Mouse (Mus musculus) embryonic fibroblast, embryonic 13.5 days (primary cell): ENCODE results near the gene BC016579. TPM values are rescaled to one million over a fixed set of nuclear protein-coding genes. Genes with fewer than 3 reads are reported as not detected.

ENCODE experiments used
- H3K27ac ChIP-seq: 2 replicates; pipeline ENCODE4 v1.5.1; 2012; ENCODE audit warnings: low read length, control low read depth, inconsistent platforms; ENCODE audit not compliant: insufficient read depth
- H3K4me1 ChIP-seq: 2 replicates; pipeline ENCODE4 v1.6.1; 2011; ENCODE audit warnings: low read length; ENCODE audit not compliant: control insufficient read depth, insufficient read depth
- H3K4me3 ChIP-seq: 2 replicates; pipeline ENCODE4 v1.5.1; 2011; ENCODE audit warnings: mild to moderate bottlenecking, control low read depth, low read length; ENCODE audit not compliant: insufficient read depth
- CTCF ChIP-seq: IDR thresholded peaks from 2 replicates; pipeline ENCODE4 v1.5.1; 2011; ENCODE audit warnings: mild to moderate bottlenecking, control low read depth, low read length, moderate library complexity, borderline replicate concordance; ENCODE audit not compliant: insufficient read depth
- POLR2A ChIP-seq: IDR thresholded peaks from 2 replicates; pipeline ENCODE4 v1.6.1; 2011; ENCODE audit warnings: low read depth, mild to moderate bottlenecking, control low read depth, low read length, moderate library complexity
- polyA plus RNA-seq: library from polyadenylated mRNA; stranded (reverse); fragments of >200 nt; gene quantifications from 2 replicates; pipeline ENCODE4 v1.2.4, GENCODE M21; 2011; ENCODE audit warnings: low read depth; ENCODE audit not compliant: missing spikeins, insufficient read length

Gene BC016579
- not detected in 2 replicates for polyA plus RNA-seq

- no peak within 1 kb of the TSS for H3K27ac ChIP-seq
- H3K4me1 ChIP-seq = no peaks in the 10 kb centered on the region
- H3K4me3 ChIP-seq = no peak within 1 kb of the TSS
- TF ChIP-seq POLR2A (no peak), CTCF (no peak)
Measured at GRCm38 (mm10) chr16:45653934-45654332, at the start of gene BC016579. BC016579 (minus strand) TSS chr16:45654068.

GRCm38 (mm10) chr16:45699301-45699700, 45.4 kb upstream of the BC016579 start:
- Histone ChIP-seq H3K4me3 (no peak overlapping the region), H3K4me1 (no peaks in the 10 kb centered on the region), H3K27ac (no peak overlapping the region)
- TF ChIP-seq CTCF (no peak), POLR2A (no peak)

- Histone ChIP-seq H3K4me3 (no peak overlapping the region), H3K4me1 (no peaks in the 10 kb centered on the region), H3K27ac (no peak overlapping the region)
- no peak for TF ChIP-seq CTCF
- TF ChIP-seq POLR2A = no peak
Measured at GRCm38 (mm10) chr16:45697996-45698395, 44.1 kb upstream of the BC016579 start.

GRCm38 (mm10) chr16:45695445-45696160, 41.7 kb upstream of the BC016579 start:
- Histone ChIP-seq H3K27ac (no peak overlapping the region), H3K4me3 (no peak overlapping the region), H3K4me1 (no peaks in the 10 kb centered on the region)
- TF ChIP-seq POLR2A (no peak), CTCF (no peak)

- Histone ChIP-seq H3K4me3 (no peak within 1 kb of the TSS), H3K27ac (no peak within 1 kb of the TSS), H3K4me1 (no peaks in the 10 kb centered on the region; the same call in 1 of the 2 replicates)
- TF ChIP-seq CTCF (no peak), POLR2A (no peak)
Measured at GRCm38 (mm10) chr16:45693558-45693957, 39.7 kb upstream of the BC016579 start, which contains the start of gene Tmprss7. Tmprss7 (minus strand) TSS chr16:45693658.

GRCm38 (mm10) chr16:45692851-45693250, 39.0 kb upstream of the BC016579 start:
- Histone ChIP-seq H3K4me3 (no peak overlapping the region), H3K4me1 (no peaks in the 10 kb centered on the region; the same call in 1 of the 2 replicates), H3K27ac (no peak overlapping the region)
- TF ChIP-seq POLR2A = no peak
- no peak for TF ChIP-seq CTCF

- no peak overlapping the region for H3K4me3 ChIP-seq
- TF ChIP-seq CTCF (no peak), POLR2A (no peak)
- H3K4me1 ChIP-seq = no peaks in the 10 kb centered on the region; the same call in 1 of the 2 replicates
- no peak overlapping the region for H3K27ac ChIP-seq
Measured at GRCm38 (mm10) chr16:45690178-45690577, 36.3 kb upstream of the BC016579 start.

- no peak overlapping the region for H3K27ac ChIP-seq
- TF ChIP-seq CTCF (no peak), POLR2A (no peak)
- H3K4me1 ChIP-seq = no peaks in the 10 kb centered on the region; the same call in 1 of the 2 replicates
- H3K4me3 ChIP-seq = no peak overlapping the region
Measured at GRCm38 (mm10) chr16:45686833-45687232, 33.0 kb upstream of the BC016579 start.

GRCm38 (mm10) chr16:45685295-45685694, 31.4 kb upstream of the BC016579 start:
- Histone ChIP-seq H3K27ac (no peak overlapping the region), H3K4me1 (no peaks in the 10 kb centered on the region; the same call in 1 of the 2 replicates), H3K4me3 (no peak overlapping the region)
- TF ChIP-seq POLR2A (no peak), CTCF (no peak)

GRCm38 (mm10) chr16:45684815-45685214, 30.9 kb upstream of the BC016579 start:
- Histone ChIP-seq H3K27ac (no peak overlapping the region), H3K4me1 (no peaks in the 10 kb centered on the region), H3K4me3 (no peak overlapping the region)
- peak; percentile 49; the same call in 1 of the 2 replicates for TF ChIP-seq CTCF
- no peak for TF ChIP-seq POLR2A
